Comparison of ENCODE assay signal across 51 mouse cellular contexts in the genomic region with DNA sequence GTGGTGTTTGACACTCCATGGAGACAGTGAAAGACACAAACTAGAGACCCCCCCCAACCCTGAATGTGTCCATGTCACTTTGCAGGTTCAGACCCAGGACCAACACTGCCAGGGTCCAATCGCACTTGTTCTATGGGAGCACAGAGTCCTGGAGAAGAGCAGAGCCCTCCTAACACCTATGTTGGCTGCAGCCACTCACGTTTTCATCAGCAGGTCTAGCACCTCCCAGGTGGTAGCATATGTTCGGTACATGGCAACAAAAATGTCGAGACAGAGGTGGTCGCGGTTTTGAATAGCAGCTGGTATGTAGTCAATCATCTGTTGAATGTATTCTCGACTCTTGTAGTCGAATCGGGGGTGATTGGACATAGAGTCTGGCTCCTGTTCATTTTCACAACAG. TPM values are rescaled to one million over a fixed set of nuclear protein-coding genes. Genes with fewer than 3 reads are reported as not detected.
"Had no signal": no experiment of that assay in that cellular context is flagged by ENCODE, and none has a peak within 500 bp of the region (broad histone marks: within the 10 kb centered on the region; RNA-seq: fewer than 3 reads in every experiment).

No protein-coding gene starts in this region.

- H3K4me1 ChIP-seq: heart, embryonic 13.5 days; heart, embryonic 15.5 days; hindbrain, embryonic 10.5 days; hindbrain, embryonic 12.5 days; hindbrain, embryonic 13.5 days; hindbrain, embryonic 15.5 days; intestine, embryonic 15.5 days; kidney, embryonic 15.5 days had no signal

- H3K27me3 ChIP-seq: heart, embryonic 13.5 days; heart, embryonic 15.5 days; hindbrain, embryonic 12.5 days; hindbrain, embryonic 13.5 days; hindbrain, embryonic 15.5 days; intestine, embryonic 15.5 days; kidney, embryonic 15.5 days had no signal

- H3K4me2 ChIP-seq: heart, embryonic 11.5 days; heart, embryonic 13.5 days; heart, embryonic 15.5 days; hindbrain, embryonic 12.5 days; hindbrain, embryonic 13.5 days; hindbrain, embryonic 14.5 days; hindbrain, embryonic 15.5 days; intestine, embryonic 15.5 days; kidney, embryonic 15.5 days had no signal

- H3K9ac ChIP-seq: heart, embryonic 13.5 days; heart, embryonic 15.5 days; hindbrain, embryonic 12.5 days; hindbrain, embryonic 13.5 days; hindbrain, embryonic 14.5 days; hindbrain, embryonic 15.5 days; intestine, embryonic 15.5 days; kidney, embryonic 15.5 days had no signal

- H3K27ac ChIP-seq: heart, adult 2 months; heart, embryonic 13.5 days; heart, embryonic 15.5 days; hindbrain, embryonic 10.5 days; hindbrain, embryonic 12.5 days; hindbrain, embryonic 13.5 days; hindbrain, embryonic 14.5 days; hindbrain, embryonic 15.5 days; hindbrain, postnatal 0 days; intestine, embryonic 15.5 days; kidney, embryonic 15.5 days; kidney, postnatal 0 days; layer of hippocampus, adult 2 months; left cerebral cortex, adult 2 months had no signal

- H3K36me3 ChIP-seq: heart, embryonic 13.5 days; heart, embryonic 15.5 days; hindbrain, embryonic 10.5 days; hindbrain, embryonic 12.5 days; hindbrain, embryonic 13.5 days; hindbrain, embryonic 15.5 days; intestine, embryonic 15.5 days; kidney, embryonic 15.5 days had no signal

- ATAC-seq: hindbrain, embryonic 16.5 days; hindbrain, postnatal 0 days; inflammation-experienced regulatory T-cells, adult 6 months; intestine, embryonic 15.5 days; intestine, embryonic 16.5 days; intestine, postnatal 0 days had no signal

- H3K9me3 ChIP-seq: hindbrain, embryonic 15.5 days; intestine, embryonic 15.5 days had no signal

- H3K4me3 ChIP-seq: heart, adult 2 months; heart, embryonic 13.5 days; heart, embryonic 15.5 days; hindbrain, embryonic 10.5 days; hindbrain, embryonic 12.5 days; hindbrain, embryonic 13.5 days; hindbrain, embryonic 15.5 days; intestine, embryonic 15.5 days; kidney, embryonic 15.5 days; layer of hippocampus, adult 2 months; left cerebral cortex, adult 2 months had no signal

- DNase-seq: heart, adult 2 months; heart, postnatal 10 days; heart, postnatal 14 days; heart, postnatal 4 days; kidney, adult 11 months; kidney, adult 18-20 months; kidney, adult 2 months; kidney, adult 8-10 months; kidney, adult 9 months; kidney, postnatal 10 days; kidney, postnatal 14 days; kidney, postnatal 25 days; kidney, postnatal 36 days; kidney, postnatal 4 days; layer of hippocampus, adult 9-11 months; layer of hippocampus, postnatal 36 days had no signal

RNA-seq across cellular contexts. Expression of a gene that starts 0.6 kb away (rescaled TPM):
- total RNA-seq: heart, adult 2 months; heart, adult 8-10 months; heart, postnatal 10 days; heart, postnatal 14 days; heart, postnatal 25 days; heart, postnatal 4 days; hematopoietic stem cell, adult 5-6 weeks; hindbrain, postnatal 0 days; layer of hippocampus, adult 18-20 months; layer of hippocampus, adult 2 months; layer of hippocampus, adult 8-10 months; layer of hippocampus, postnatal 10 days; layer of hippocampus, postnatal 14 days; layer of hippocampus, postnatal 25 days; layer of hippocampus, postnatal 36 days; left cerebral cortex, adult 18-20 months; left cerebral cortex, adult 2 months; left cerebral cortex, adult 8-10 months had no signal
- polyA plus RNA-seq: heart, adult 2 months; heart, embryonic 11.5 days; heart, embryonic 13.5 days; heart, embryonic 14.5 days; heart, embryonic 15.5 days; heart, postnatal 0 days; hindbrain, embryonic 10.5 days; hindbrain, embryonic 11.5 days; hindbrain, embryonic 12.5 days; hindbrain, embryonic 13.5 days; hindbrain, embryonic 14.5 days; hindbrain, embryonic 15.5 days; hindbrain, embryonic 16.5 days; hindbrain, postnatal 0 days; inflammation-experienced regulatory T-cells, adult 6 months; intestine, embryonic 14.5 days; intestine, embryonic 15.5 days; intestine, embryonic 16.5 days; intestine, postnatal 0 days; kidney, adult 2 months; kidney, embryonic 14.5 days; kidney, embryonic 15.5 days; kidney, embryonic 16.5 days; kidney, postnatal 0 days; large intestine, adult 2 months had no signal
